Mouse (Mus musculus): ENCODE data around the gene F3.
"Not testable (repeated sequence)": the region's sequence is repeated elsewhere in the genome, so short reads cannot be mapped to it uniquely, and the experiment has no call there.

The F3 gene

DNA sequence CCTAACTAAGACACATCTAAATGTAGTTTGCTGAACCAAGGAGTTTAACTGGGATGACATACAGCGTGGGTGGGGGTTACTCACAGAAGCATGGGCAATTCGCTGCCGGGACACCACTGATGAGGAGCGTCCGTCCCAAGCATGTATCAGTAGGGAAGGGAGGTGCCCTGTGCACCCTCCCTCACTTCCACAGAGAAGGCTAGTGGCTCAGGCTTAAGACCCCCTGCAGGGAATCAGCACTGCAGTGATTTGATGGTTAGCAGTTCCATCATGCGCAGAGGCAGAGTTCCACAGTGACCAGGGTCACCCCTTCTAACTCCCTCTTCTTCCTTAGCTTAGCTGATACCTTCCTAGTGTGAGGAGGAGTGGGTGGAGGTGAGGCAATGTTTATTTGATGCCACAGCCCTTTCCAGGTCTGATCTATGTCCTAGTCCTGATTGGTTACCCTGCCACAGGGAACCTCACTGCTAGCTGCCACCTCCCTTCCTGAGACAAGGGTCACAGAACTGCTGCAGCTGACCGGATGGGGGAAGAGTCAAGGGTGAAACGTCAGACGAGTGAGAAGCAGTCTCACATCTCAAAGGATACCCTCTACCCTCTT lies 15.5 kb downstream of the F3 start:
- no peak for DNase-seq (ENCODE audit: low read depth)

DNA sequence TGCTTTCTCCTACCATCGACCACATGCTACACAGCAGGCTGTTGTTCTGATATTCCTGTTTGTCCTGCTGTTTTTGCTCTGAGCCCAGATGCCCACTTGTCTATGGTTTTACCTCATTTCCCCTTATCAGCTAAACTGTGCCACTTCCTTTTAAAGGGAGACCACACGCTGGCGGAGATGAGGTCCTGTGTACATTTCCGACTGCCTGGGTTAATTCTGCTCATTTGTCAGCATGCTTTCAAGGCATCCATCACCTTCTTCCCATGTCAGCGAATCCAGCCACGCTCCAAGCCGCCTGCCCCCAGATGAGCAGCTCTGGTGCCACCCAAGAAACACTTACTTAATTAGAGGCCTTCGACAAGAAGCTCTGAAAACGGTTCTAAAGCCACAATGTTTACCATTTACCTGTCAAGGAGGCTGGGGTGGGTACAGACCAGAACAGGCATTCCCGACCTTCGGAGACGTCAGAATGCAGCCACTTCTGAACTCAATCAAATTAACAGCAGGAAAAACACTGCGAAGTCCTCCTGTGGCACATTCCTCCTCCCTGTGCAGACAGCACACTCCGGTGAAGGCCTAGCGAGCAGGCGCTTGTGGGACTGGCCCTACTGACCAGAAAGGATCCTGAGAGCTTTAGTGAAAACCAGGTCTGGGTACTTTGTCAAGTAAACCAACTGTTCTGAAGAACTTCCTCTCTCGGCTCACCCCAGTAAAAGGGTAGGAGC lies 16.3 kb downstream of the F3 start:
- no peak for DNase-seq (ENCODE audit: low read depth)

DNA sequence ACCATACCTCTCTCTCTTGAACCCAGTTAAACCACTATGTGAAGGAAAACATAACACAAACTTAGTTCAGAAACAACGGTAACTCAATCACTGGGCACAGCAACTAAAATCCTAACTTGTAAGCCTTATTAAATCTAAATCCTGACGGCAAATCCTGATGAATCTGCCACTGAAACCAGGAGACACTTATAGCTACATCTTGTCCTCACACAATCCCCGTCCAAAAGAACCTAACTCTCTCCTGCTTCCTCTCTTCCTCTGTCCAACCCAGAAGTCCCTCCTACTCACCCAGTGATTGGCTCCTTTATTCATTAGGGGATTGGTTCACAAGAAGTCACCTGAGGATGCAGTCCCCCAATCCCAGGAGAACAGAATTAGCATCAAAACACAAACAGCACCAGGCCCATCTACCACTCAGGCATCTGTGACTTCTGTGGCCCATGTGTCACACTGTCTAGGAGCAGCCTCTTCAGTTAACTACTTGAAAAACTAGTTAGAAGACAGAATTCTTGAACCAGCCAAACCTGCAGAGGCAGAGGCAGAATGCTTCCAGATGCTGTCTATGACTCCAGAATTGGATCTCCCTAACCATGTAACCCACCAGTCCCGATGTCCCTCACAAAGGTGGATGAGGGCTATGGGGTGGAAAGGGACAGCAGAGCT lies 18.0 kb downstream of the F3 start:
- DNase-seq (ENCODE audit: low read depth), result not testable (repeated sequence)

DNA sequence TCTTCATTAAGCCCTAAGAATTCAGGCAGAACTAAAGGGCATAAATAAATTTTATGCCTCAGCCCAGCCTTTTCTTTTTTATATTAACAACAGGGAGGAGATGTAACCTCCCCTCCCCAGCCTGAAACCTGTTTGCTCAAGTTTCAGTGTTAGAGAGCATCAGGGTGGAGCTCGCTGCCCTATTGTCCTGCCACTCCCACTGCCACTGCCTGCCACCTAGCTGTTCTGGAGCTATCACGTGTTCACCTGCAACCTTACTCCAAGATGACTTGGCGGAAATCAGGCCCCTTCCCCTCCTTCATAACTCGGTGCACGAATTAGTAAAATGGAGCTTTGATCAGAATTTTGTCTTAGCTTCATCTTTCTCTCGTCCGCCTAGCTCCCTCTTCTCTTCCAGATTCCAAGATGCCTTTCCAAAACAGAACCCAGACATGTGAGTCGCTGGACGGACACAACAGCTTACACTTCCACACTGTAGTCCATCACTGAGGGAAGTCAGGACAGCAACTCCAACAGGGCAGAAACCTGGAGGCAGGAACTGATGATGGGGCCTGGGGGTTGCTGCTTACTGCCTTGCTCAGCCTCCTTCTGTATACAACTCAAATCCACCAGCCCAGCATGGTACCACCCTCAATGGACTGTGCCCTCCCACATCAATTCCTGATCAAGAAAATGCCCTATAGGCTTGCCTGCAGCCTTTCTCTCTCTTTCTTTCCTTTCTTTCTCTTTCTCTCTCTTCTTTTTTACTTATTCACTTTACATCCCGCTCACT lies 31.2 kb downstream of the F3 start:
- DNase-seq (ENCODE audit: low read depth), result not testable (repeated sequence)

DNA sequence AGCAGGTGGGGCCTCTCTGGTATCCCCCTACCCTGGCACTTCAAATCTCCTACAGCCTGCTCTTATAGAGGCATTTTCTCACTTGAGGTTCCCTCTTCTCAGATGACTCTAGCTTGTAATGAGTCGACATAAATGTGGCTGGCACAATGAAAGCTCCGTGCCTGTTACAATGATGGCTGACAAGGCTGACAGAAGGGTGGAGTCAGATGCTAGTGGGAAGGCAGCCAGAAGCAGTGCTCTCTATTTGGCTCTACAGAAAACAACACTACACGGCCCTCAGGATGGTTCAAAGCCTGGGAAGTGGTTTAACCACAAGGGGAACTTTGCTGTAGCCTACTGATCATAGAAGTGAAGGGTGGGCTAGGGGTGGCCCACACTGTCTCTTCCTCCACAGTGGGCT lies 31.8 kb downstream of the F3 start:
- no peak for DNase-seq (ENCODE audit: low read depth)

DNA sequence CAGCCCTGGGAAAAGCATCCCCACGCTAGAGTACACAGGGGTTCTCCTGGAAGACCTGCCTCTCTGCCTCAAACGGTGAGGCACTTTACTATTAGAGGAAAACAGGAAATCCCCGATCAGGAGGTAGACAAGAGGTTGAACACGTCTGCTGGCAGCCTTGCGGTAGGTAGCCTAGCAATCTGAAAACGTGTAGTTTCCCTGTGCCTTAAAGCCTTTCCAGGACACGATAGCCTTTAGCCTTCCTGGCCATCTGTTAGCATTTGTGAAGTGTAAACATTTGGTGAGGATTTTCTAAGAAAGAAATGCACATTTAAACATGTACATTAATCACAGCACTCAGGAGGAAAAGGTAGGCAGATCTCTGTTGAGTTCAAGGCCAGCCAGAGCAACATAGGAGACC lies 35.0 kb downstream of the F3 start:
- no peak for DNase-seq (ENCODE audit: low read depth)

DNA sequence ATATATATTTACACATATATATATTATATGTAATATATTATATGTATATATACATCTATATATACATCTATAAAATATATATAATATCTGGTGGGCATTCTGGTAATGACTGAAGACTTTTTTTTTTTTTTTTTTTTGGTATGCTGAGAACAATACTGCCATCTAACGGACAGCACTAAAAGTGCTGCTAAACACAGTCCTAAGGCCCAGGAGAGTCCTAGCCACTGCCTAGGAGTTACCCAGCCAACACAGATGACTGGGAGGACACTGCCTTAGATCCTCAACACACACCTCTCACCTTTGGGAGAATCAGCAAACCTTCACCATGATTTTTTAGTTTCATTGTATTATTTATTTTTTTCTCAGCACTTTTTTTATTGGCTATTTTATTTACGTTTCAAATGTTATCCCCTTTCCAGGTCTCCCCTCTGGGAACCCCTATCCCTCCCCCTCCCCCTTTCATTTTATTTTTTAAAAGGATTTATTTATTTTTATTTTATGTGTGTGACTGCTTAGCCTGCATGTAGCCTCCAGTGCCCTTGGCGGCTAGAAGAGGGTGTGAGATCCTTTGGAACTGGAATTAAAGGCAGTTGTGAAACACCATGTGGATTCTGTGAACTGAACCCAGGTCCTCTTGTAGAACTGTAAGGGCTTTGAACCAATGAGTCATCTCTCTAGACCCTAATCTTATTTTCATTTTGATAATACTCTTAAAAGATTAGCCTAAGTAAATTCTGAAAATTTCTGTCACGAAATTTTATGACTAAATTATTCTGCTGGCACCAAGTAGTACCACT lies 38.9 kb downstream of the F3 start:
- no peak for DNase-seq (ENCODE audit: low read depth)

DNA sequence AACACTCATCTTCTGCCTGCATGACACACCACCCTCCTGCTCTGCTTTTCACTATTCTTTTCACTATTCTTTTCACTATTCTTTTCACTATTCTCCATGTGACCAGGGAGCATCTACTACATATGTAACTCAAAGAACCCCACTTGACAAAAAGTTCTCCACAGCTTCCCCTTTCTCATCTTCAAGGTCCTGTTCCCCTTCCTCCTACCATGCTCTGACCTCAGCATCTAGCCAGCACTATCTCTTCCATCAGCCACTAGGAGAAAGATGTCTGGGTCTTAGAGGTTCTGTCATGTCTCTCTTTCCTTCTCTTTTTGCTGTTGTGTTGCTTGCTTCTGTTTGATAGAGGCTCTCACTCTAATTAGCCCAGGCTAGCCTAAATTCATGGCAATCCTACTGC lies 42.7 kb downstream of the F3 start:
- no peak for DNase-seq (ENCODE audit: low read depth)

DNA sequence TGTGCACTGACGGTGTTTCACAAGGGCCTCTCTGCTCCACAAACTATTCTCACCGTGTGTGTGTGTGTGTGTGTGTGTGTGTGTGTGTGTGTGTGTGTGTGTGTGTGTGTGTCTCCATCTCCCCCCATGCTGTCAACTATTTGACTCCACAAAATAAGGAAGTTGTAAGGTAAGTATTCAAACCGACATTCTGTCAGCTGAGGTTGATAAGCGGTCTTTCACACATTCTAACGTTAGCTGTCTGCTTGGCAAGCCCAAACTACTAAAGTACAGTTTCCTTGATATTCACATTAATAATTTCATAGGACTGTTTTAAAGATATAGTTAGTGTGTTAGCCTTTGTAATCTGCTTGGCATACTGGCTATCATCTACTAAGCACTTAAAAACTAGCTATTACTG lies 43.5 kb downstream of the F3 start:
- DNase-seq (ENCODE audit: low read depth), result no peak

DNA sequence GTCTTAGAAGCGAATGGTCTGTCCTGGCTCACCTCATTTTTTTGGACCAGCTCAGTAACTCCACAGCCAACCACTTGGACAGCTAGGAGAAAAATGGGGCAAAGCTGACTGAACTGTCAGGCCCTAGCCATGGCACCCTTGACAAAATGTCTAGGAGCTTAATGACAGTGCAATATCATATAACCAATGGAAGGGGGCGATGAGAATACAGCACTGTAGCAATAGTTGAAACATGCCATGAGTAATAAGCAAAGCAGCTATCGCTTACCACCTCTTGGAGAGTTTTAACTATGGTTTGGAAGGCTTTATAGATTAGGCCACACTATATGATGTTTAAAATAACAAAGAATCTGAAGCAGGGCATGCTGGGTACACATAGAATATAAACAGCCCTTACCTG lies 45.4 kb downstream of the F3 start:
- no peak for DNase-seq (ENCODE audit: low read depth)

DNA sequence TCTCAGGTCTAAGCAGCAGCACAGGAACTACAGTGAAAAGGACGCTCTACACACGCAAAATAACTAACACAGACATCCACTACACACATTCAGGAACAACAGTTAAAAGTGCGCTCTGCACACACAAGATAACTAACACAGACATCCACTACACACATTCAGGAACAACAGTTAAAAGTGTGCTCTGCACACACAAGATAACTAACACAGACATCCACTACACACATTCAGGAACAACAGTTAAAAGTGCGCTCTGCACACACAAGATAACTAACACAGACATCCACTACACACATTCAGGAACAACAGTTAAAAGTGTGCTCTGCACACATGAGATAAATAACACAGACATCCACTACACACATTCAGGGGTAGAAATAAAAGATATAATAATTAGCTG lies 50.0 kb downstream of the F3 start:
- not testable (repeated sequence) for DNase-seq (ENCODE audit: low read depth)

DNA sequence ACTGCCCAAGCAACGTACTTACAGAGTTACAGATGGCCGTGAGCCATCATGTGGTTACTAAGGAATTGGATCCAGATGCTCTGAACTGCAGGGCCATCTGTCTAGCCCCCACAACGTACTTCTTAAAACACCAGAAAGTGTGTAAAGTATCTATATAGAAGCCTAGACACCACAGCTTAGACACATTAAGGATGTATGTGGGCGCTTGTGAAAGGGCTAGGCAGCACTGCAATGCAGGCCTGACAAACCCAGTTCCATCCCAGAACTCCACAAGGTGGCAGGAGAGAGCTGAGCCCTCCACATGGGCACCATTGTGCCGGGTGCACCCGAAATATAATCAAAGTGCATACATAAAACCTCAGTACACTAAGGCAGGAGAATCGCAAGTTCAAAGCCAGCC lies 54.6 kb downstream of the F3 start:
- peak; percentile 32 for DNase-seq (ENCODE audit: low read depth)

DNA sequence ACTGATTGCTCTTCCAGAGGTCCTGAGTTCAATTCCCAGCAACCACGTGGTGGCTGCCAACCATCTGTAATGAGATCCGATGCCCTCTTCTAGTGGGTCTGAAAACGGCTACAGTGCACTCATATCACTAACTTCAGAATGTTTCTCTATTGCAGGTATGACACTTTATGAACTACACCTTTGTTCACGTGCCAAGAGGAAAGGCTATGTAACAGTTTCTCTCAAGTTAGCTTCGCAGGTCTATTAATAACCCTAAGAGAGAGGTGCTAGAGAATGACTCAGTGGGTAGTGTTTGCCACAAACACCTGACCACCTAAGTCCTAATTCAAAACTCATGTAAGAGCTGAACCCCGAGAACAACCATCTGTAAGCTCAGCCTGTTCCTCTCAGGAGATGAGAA lies 59.7 kb downstream of the F3 start:
- DNase-seq (ENCODE audit: low read depth), result no peak
